Mouse (Mus musculus): ENCODE measurements around the gene Plxnc1. TPM values are rescaled to one million over a fixed set of nuclear protein-coding genes. Genes with fewer than 3 reads are reported as not detected.

Plxnc1 gene
- total RNA-seq, 1 experiment, result 1.1 TPM

DNA sequence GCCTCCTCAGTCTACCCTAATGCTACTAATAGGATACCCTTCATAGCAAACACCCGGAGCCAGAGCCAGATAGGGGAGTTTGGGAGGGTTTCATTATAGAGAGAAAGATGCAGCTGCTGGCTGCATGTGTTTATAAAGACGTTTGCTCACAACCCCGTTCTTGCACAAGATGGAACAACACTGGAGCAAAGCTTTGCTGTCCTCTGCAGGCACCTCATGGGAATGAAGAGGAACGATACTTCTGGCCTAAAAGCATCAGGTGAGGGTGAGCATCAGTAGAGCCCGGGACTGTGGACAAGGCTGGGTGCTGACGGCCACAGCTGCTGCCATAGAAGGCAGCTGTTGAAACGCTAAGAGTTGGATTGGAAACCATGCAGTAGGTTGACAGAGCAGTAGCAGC is 137.3 kb downstream of the Plxnc1 start:
- in situ Hi-C loops (cut with MboI; ENCODE audit: low sequenced_read_pairs in 2 of 2, unreplicated experiment in 2 of 2), result no loop called here
- H3K9ac ChIP-seq (ENCODE audit: insufficient read depth, low read depth, low read length, poor library complexity, severe bottlenecking), result no peak overlapping the region

DNA sequence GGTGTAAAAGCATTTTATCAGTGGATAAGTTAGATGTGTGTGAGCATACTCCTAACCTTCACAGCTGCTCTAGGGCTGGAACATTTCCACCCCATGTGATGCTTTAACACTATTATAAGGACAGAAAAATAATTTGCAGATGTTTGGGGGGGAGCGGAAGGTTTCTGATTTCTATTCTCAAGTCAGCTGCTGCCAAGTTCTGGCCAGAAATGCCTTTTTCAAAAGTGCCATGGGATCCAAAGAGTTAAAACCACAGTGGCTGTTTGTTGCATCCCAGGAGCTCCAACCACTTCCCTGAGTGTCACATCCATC is 139.8 kb downstream of the Plxnc1 start:
- Histone ChIP-seq H3K36me3 (ENCODE audit: control insufficient read depth, insufficient read depth, low read length, poor library complexity, severe bottlenecking) (no peaks in the 10 kb centered on the region), H3K4me3 (ENCODE audit: insufficient read depth in 1 of 2, low read depth in 1 of 2, low read length in 2 of 2, poor library complexity in 1 of 2, severe bottlenecking in 1 of 2) (no peak overlapping the region), H3K9ac (ENCODE audit: insufficient read depth, low read depth, low read length, poor library complexity, severe bottlenecking) (no peak overlapping the region), H3K4me1 (ENCODE audit: control insufficient read depth in 2 of 2, insufficient read depth in 2 of 2, low read length in 2 of 2, poor library complexity in 1 of 2) (no peaks in the 10 kb centered on the region), H3K27ac (ENCODE audit: insufficient read depth, low read depth, low read length, poor library complexity, severe bottlenecking) (no peak overlapping the region), H3K9me3 (ENCODE audit: control insufficient read depth, insufficient read depth, low read depth, low read length) (no peaks in the 10 kb centered on the region)
- in situ Hi-C loops (cut with MboI; ENCODE audit: low sequenced_read_pairs in 2 of 2, unreplicated experiment in 2 of 2), result no loop called here
- DNase-seq (ENCODE audit: low read depth, low spot score), result no peak
- no peak for TF ChIP-seq MAFK (IDR thresholded peaks at IDR 0.05; ENCODE audit: insufficient read depth, low read depth, low read length)
- TF ChIP-seq CHD2 (IDR thresholded peaks at IDR 0.05; ENCODE audit: low read depth, low read length), result no peak
- no peak for TF ChIP-seq ZC3H11A (IDR thresholded peaks at IDR 0.05; ENCODE audit: borderline replicate concordance, low read depth, low read length)
- no peak for TF ChIP-seq ZNF384 (IDR thresholded peaks at IDR 0.05; ENCODE audit: low read depth, low read length)
- no peak for TF ChIP-seq HCFC1 (IDR thresholded peaks at IDR 0.05; ENCODE audit: borderline replicate concordance, insufficient read depth, low read length)

More for the DNA sequence above, 137.3 kb downstream of the Plxnc1 start:
- no peaks in the 10 kb centered on the region for H3K9me3 ChIP-seq (ENCODE audit: control insufficient read depth, insufficient read depth, low read depth, low read length)
- DNase-seq (ENCODE audit: low read depth, low spot score), result no peak
- H3K36me3 ChIP-seq (ENCODE audit: control insufficient read depth, insufficient read depth, low read length, poor library complexity, severe bottlenecking), result no peaks in the 10 kb centered on the region
- no peak overlapping the region for H3K27ac ChIP-seq (ENCODE audit: insufficient read depth, low read depth, low read length, poor library complexity, severe bottlenecking)
- TF ChIP-seq ZNF384 (IDR thresholded peaks at IDR 0.05; ENCODE audit: low read depth, low read length) (no peak), HCFC1 (IDR thresholded peaks at IDR 0.05; ENCODE audit: borderline replicate concordance, insufficient read depth, low read length) (no peak), CHD2 (IDR thresholded peaks at IDR 0.05; ENCODE audit: low read depth, low read length) (no peak), ZC3H11A (IDR thresholded peaks at IDR 0.05; ENCODE audit: borderline replicate concordance, low read depth, low read length) (no peak), MAFK (IDR thresholded peaks at IDR 0.05; ENCODE audit: insufficient read depth, low read depth, low read length) (no peak)
- no peaks in the 10 kb centered on the region for H3K4me1 ChIP-seq (ENCODE audit: control insufficient read depth in 2 of 2, insufficient read depth in 2 of 2, low read length in 2 of 2, poor library complexity in 1 of 2)
- H3K4me3 ChIP-seq (ENCODE audit: insufficient read depth in 1 of 2, low read depth in 1 of 2, low read length in 2 of 2, poor library complexity in 1 of 2, severe bottlenecking in 1 of 2), result no peak overlapping the region

DNA sequence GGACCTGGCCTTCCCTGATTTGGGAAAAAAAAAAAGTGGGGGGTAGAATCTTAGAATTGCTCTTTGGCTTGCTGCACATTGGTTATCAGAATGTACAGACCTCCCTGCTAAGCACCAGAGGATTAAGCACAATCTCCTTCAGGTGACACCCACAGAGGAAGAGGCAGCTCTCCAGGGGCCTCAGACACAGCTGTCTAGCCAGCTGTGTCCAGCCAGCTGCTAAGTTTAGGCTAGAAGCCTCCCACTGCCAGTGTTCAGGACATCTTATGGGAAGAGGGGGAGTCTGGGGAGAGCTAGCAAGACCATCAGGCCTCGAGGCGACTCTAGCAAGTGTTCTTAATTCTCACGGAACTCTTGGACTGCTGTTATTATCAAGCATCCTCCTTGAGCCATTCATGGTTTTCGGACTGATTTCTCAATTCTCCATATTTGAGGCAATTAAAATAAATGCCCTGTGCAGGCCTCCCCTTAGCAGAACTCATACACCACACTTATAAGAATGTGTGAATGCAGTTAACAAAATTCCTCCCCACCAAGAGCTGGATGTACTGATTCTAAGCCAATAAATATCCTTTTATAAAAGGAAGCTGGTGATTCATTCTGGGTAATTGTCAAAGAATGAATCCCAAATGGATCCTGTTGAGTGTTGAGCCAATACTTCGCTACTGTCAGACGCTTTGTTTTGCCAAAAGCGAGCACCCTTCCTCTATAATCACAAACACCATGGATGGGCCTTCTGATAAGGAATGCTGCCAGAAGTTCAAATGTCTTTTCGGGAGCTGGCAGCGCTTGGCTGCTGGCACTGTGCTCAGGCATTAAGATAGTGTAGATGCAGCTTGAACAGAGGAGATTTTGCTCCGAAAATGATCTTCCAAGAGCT is 140.4 kb downstream of the Plxnc1 start:
- Histone ChIP-seq H3K36me3 (ENCODE audit: control insufficient read depth, insufficient read depth, low read length, poor library complexity, severe bottlenecking) (no peaks in the 10 kb centered on the region), H3K27ac (ENCODE audit: insufficient read depth, low read depth, low read length, poor library complexity, severe bottlenecking) (no peak overlapping the region), H3K9ac (ENCODE audit: insufficient read depth, low read depth, low read length, poor library complexity, severe bottlenecking) (no peak overlapping the region), H3K4me3 (ENCODE audit: insufficient read depth in 1 of 2, low read depth in 1 of 2, low read length in 2 of 2, poor library complexity in 1 of 2, severe bottlenecking in 1 of 2) (no peak overlapping the region), H3K4me1 (ENCODE audit: control insufficient read depth in 2 of 2, insufficient read depth in 2 of 2, low read length in 2 of 2, poor library complexity in 1 of 2) (no peaks in the 10 kb centered on the region), H3K9me3 (ENCODE audit: control insufficient read depth, insufficient read depth, low read depth, low read length) (no peaks in the 10 kb centered on the region)
- no peak for DNase-seq (ENCODE audit: low read depth, low spot score)
- TF ChIP-seq MAFK (IDR thresholded peaks at IDR 0.05; ENCODE audit: insufficient read depth, low read depth, low read length) (no peak), CHD2 (IDR thresholded peaks at IDR 0.05; ENCODE audit: low read depth, low read length) (no peak), ZC3H11A (IDR thresholded peaks at IDR 0.05; ENCODE audit: borderline replicate concordance, low read depth, low read length) (no peak), ZNF384 (IDR thresholded peaks at IDR 0.05; ENCODE audit: low read depth, low read length) (no peak), HCFC1 (IDR thresholded peaks at IDR 0.05; ENCODE audit: borderline replicate concordance, insufficient read depth, low read length) (no peak)
- in situ Hi-C loops (cut with MboI; ENCODE audit: low sequenced_read_pairs in 2 of 2, unreplicated experiment in 2 of 2), result no loop called here

GRCm38 (mm10) chr10:94800677-94801354 is 143.8 kb downstream of the Plxnc1 start:
- Histone ChIP-seq H3K9ac (ENCODE audit: insufficient read depth, low read depth, low read length, poor library complexity, severe bottlenecking) (no peak overlapping the region), H3K27ac (ENCODE audit: insufficient read depth, low read depth, low read length, poor library complexity, severe bottlenecking) (no peak overlapping the region), H3K9me3 (ENCODE audit: control insufficient read depth, insufficient read depth, low read depth, low read length) (no peaks in the 10 kb centered on the region), H3K4me3 (ENCODE audit: insufficient read depth in 1 of 2, low read depth in 1 of 2, low read length in 2 of 2, poor library complexity in 1 of 2, severe bottlenecking in 1 of 2) (no peak overlapping the region), H3K36me3 (ENCODE audit: control insufficient read depth, insufficient read depth, low read length, poor library complexity, severe bottlenecking) (no peaks in the 10 kb centered on the region), H3K4me1 (ENCODE audit: control insufficient read depth in 2 of 2, insufficient read depth in 2 of 2, low read length in 2 of 2, poor library complexity in 1 of 2) (no peaks in the 10 kb centered on the region)
- no peak for DNase-seq (ENCODE audit: low read depth, low spot score)
- no peak for TF ChIP-seq HCFC1 (IDR thresholded peaks at IDR 0.05; ENCODE audit: borderline replicate concordance, insufficient read depth, low read length)
- no peak for TF ChIP-seq ZNF384 (IDR thresholded peaks at IDR 0.05; ENCODE audit: low read depth, low read length)
- no peak for TF ChIP-seq CHD2 (IDR thresholded peaks at IDR 0.05; ENCODE audit: low read depth, low read length)
- TF ChIP-seq MAFK (IDR thresholded peaks at IDR 0.05; ENCODE audit: insufficient read depth, low read depth, low read length), result no peak
- in situ Hi-C loops (cut with MboI; ENCODE audit: low sequenced_read_pairs in 2 of 2, unreplicated experiment in 2 of 2), result no loop called here
